Mouse (Mus musculus): ENCODE measurements at regions not wholly inside any gene's neighbourhood (a gene's known extent, or its start where the extent isn't known, plus 50 kb on each side); places are given as distances from the start of the nearest gene placed in this dataset.

DNA sequence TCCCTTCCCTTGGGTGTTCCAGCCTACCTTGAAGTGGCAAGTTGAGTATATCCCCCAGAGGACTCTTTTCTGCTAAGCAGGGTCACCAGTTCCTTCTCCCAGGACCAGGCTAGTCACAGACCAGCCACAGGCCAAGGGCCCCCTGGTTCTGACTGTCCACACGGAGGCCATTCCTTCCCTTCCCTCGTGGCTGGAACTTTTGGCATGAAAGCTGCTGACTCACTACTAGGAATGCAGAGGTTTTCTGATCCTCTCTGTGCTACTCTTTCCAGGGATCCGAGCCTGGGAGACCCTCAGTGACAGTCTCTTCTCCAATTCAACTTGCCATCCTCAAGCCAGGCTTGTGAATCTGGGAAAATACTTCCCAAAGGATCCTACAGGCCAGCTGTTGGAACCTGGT, 59.1 kb upstream of the Ptprt start:
- no peak for DNase-seq

GRCm38 (mm10) chr2:162718466-162718865, 57.5 kb upstream of the Ptprt start:
- peak; percentile 8 to 24 for DNase-seq

DNA sequence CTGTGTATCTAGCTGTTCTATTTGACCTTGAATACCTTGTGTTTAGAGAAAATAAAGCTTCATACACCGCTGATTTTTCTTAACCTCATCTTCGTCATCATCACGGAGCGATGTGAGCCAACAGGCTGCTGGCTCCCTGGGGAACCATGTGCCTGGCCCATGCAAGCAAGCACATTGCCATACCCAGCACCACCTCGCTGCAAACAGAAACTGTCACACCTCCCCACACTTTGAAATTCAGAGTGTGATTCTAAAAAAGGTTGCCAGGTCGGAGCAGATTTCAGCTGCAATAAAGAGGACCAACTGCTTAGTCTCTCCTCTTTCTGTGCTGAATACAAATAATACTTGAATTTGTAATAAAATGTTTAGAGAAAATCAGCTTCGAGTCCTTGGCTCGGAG, 54.0 kb upstream of the Ptprt start:
- DNase-seq, result no peak

DNA sequence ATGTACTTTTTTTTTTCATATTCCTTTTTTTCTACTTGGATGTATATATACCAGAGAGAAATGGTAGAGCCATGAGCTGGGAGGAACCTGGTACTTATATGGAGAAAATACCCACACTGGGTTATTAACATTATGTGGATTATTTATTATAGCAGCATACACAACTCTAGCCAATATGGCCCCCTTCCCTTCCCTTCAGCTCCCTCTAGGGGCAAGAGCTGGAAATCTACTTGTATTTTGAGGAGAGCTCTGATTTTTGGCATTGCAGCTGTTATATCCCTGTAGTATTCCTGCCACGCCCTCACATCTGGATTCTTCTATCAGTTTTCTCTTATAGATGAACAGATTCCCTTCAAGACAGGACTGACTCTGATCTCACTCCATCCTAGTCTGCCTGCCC, 52.0 kb upstream of the Ptprt start:
- DNase-seq, result peak in 1 of 2 experiments; percentile 9

DNA sequence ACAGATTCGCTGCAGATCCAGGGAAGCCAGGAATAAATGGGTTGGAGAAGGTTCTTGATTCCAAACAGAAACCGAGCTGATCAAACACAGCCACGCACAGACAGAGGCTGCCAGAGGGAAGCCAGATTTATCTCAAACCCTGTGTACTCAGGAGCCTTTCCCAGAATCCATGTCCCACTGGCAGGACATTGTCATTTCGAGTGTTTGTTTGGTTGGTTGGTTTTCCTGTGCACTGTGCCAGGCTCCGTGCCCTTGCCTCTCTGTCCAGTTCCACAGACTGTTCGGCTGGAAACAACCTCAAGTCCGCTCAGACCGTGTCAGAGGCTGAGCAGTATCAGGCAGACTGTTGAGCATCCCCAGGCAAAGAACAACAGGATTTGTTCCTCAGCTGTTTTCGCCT, 51.4 kb upstream of the Ptprt start:
- DNase-seq, result no peak
